Mouse (Mus musculus): ENCODE results near the gene Taar8a.

GRCm38 (mm10) chr10:24087168-24087567, 10.9 kb downstream of the Taar8a start:
- no peak for TF ChIP-seq CTCF (IDR thresholded peaks at IDR 0.05; ENCODE audit: borderline replicate concordance, extremely low read depth, insufficient read depth, insufficient read length)
- no peak for TF ChIP-seq POLR2A (IDR thresholded peaks at IDR 0.05; ENCODE audit: borderline replicate concordance, extremely low read depth, insufficient read depth, insufficient read length, poor library complexity, severe bottlenecking)

Data from brain, embryonic 14.5 days (tissue).